Mouse (Mus musculus): ENCODE results near the gene Ubl7. TPM values are rescaled to one million over a fixed set of nuclear protein-coding genes. Genes with fewer than 3 reads are reported as not detected.

Ubl7 gene
- polyA plus RNA-seq, 1 experiment from 2014 or later, result 106 TPM

DNA sequence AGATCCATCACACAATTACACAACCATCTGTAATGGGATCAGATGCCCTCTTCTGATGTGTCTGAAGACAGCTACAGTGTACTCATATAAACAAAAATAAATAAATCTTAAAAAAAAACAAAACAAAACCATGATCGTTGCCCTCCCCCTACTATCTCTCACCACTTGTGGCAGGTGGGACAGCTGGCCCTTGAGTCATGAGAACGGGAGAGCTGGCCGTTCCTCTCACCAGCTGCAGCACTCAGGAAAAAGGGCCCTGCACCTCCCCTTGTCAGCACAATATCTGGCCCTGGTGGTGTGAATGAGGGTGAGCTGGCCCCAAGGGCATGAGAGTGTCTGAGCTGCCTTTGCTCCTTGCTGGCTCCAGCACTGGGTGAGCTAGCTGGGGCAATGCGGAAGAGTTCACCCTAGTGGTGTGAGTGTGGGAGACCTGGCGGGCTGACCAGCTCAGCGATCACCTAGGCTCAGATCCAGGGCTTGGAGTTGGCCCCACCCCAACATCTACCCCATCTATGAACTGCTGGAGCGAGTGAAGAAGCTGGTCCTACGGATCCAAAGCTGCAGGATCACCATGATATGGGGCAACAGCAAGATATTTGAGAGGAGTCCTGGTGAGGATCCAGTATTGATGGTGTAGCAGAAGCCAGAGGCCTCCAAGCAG, 7.1 kb upstream of the Ubl7 start:
- H3K27ac ChIP-seq (ENCODE audit: low read depth, low read length), result no peak overlapping the region
- ATAC-seq (ENCODE audit: low FRiP score, low TSS enrichment), result no peak
- WGBS, result 73% methylated on average over 8 of the region's 8 CpGs
- H3K9me3 ChIP-seq (ENCODE audit: control insufficient read depth, low read length), result no peaks in the 10 kb centered on the region
- no peaks in the 10 kb centered on the region for H3K36me3 ChIP-seq (ENCODE audit: control insufficient read depth, insufficient read depth, low read length)
- no peaks in the 10 kb centered on the region for H3K4me1 ChIP-seq (ENCODE audit: control insufficient read depth, insufficient read depth, low read length)
- no peak overlapping the region for H3K4me3 ChIP-seq (ENCODE audit: low read length)
- no peaks in the 10 kb centered on the region for H3K27me3 ChIP-seq (ENCODE audit: control insufficient read depth, insufficient read depth, low read length)
- no peak overlapping the region for H3K9ac ChIP-seq (ENCODE audit: low read depth, low read length)
- H3K4me2 ChIP-seq (replicated peaks; ENCODE audit: low read depth, low read length), result no peak overlapping the region

DNA sequence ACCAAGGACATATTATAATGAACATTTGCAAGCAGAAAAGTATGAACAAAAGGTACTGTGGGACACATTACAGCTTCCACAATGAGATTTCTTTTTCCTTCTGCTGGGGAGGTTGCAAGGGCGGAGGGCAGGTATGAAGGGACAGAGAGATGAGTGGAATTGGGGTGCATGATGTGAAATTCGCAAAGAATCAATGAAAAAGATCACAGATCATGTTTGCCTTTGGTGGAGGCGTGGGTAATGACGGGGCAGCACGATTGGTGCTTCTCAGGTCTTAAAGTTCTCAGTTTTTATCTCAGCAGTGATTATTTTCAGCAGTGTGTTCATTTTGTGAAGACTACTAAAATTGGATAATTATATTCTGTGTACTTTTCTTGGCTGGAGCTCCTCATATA, 6.5 kb upstream of the Ubl7 start:
- Histone ChIP-seq H3K4me3 (ENCODE audit: low read length) (no peak overlapping the region), H3K27me3 (ENCODE audit: control insufficient read depth, insufficient read depth, low read length) (no peaks in the 10 kb centered on the region), H3K9ac (ENCODE audit: low read depth, low read length) (no peak overlapping the region), H3K4me1 (ENCODE audit: control insufficient read depth, insufficient read depth, low read length) (no peaks in the 10 kb centered on the region), H3K27ac (ENCODE audit: low read depth, low read length) (no peak overlapping the region), H3K9me3 (ENCODE audit: control insufficient read depth, low read length) (no peaks in the 10 kb centered on the region), H3K4me2 (replicated peaks; ENCODE audit: low read depth, low read length) (no peak overlapping the region), H3K36me3 (ENCODE audit: control insufficient read depth, insufficient read depth, low read length) (no peaks in the 10 kb centered on the region)
- 85% methylated on average over 5 of the region's 5 CpGs for WGBS
- ATAC-seq (ENCODE audit: low FRiP score, low TSS enrichment), result no peak

GRCm38 (mm10) chr9:57907206-57907605, 3.6 kb upstream of the Ubl7 start:
- Histone ChIP-seq H3K4me2 (replicated peaks; ENCODE audit: low read depth, low read length) (no peak overlapping the region), H3K4me3 (ENCODE audit: low read length) (no peak overlapping the region), H3K36me3 (ENCODE audit: control insufficient read depth, insufficient read depth, low read length) (no peaks in the 10 kb centered on the region), H3K4me1 (ENCODE audit: control insufficient read depth, insufficient read depth, low read length) (no peaks in the 10 kb centered on the region; the same call in 1 of the 2 replicates), H3K9me3 (ENCODE audit: control insufficient read depth, low read length) (no peaks in the 10 kb centered on the region), H3K27ac (ENCODE audit: low read depth, low read length) (no peak overlapping the region), H3K9ac (ENCODE audit: low read depth, low read length) (no peak overlapping the region), H3K27me3 (ENCODE audit: control insufficient read depth, insufficient read depth, low read length) (no peaks in the 10 kb centered on the region)
- no peak for ATAC-seq (ENCODE audit: low FRiP score, low TSS enrichment)
- 79% methylated on average over 6 of the region's 6 CpGs for WGBS

DNA sequence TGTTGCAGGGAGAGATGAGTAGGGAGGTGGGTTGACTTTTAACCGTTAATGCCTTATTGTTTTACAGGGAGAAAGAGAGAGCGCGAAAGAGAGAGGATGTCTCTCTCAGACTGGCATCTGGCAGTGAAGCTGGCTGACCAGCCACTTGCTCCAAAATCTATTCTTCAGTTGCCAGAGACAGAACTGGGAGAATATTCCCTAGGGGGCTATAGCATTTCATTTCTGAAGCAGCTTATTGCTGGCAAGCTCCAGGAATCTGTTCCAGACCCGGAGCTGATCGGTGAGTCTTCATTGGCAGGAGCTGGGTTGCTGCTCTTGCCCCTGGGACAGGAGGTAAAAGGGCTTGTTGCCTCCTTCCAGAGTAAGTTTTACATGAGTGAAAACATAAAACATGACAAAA, 1.8 kb downstream of the Ubl7 start:
- WGBS, result 92% methylated on average over 5 of the region's 5 CpGs
- Histone ChIP-seq H3K36me3 (ENCODE audit: control insufficient read depth, insufficient read depth, low read length) (peaks cover 12% of the 10 kb centered on the region; the same call in 1 of the 2 replicates), H3K4me1 (ENCODE audit: control insufficient read depth, insufficient read depth, low read length) (no peaks in the 10 kb centered on the region; the same call in 1 of the 2 replicates), H3K4me3 (ENCODE audit: low read length) (no peak overlapping the region), H3K27me3 (ENCODE audit: control insufficient read depth, insufficient read depth, low read length) (no peaks in the 10 kb centered on the region), H3K27ac (ENCODE audit: low read depth, low read length) (no peak overlapping the region), H3K4me2 (replicated peaks; ENCODE audit: low read depth, low read length) (no peak overlapping the region), H3K9ac (ENCODE audit: low read depth, low read length) (no peak overlapping the region), H3K9me3 (ENCODE audit: control insufficient read depth, low read length) (no peaks in the 10 kb centered on the region)
- no peak for ATAC-seq (ENCODE audit: low FRiP score, low TSS enrichment)

DNA sequence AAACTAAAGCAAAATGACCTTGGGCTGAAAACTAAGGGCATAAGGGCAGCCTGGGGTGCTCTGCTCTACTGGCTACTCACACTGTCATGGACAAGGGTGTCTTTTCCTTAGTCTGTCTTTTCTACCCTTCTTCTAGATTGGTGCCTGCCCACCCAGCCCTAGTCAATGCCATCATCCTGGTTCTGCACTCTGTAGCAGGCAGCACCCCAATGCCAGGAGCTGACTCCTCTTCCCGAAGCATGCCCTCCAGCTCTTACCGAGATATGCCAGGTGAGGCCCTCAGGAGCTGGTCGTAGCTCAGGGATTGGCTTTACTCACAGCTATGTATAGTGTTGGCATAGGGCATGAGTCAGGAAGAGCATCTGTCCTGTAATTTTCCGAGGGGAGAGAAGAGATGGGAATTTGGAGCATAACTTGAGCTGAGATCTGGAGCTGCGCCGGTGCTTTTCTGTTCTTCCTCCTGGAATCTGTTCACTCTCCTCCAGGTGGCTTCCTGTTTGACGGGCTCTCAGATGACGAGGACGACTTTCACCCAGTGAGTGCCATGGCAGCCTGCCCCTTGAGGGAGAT, 10.8 kb downstream of the Ubl7 start:
- WGBS, result 91% methylated on average over 9 of the region's 9 CpGs
- Histone ChIP-seq H3K9ac (ENCODE audit: low read depth, low read length) (no peak overlapping the region), H3K4me1 (ENCODE audit: control insufficient read depth, insufficient read depth, low read length) (no peaks in the 10 kb centered on the region), H3K27ac (ENCODE audit: low read depth, low read length) (no peak overlapping the region), H3K4me2 (replicated peaks; ENCODE audit: low read depth, low read length) (no peak overlapping the region), H3K4me3 (ENCODE audit: low read length) (no peak overlapping the region), H3K9me3 (ENCODE audit: control insufficient read depth, low read length) (no peaks in the 10 kb centered on the region), H3K27me3 (ENCODE audit: control insufficient read depth, insufficient read depth, low read length) (no peaks in the 10 kb centered on the region), H3K36me3 (ENCODE audit: control insufficient read depth, insufficient read depth, low read length) (peaks cover 74% of the 10 kb centered on the region)
- no peak for ATAC-seq (ENCODE audit: low FRiP score, low TSS enrichment)

GRCm38 (mm10) chr9:57922381-57922780, 11.6 kb downstream of the Ubl7 start:
- H3K27ac ChIP-seq (ENCODE audit: low read depth, low read length), result no peak overlapping the region
- no peak overlapping the region for H3K9ac ChIP-seq (ENCODE audit: low read depth, low read length)
- no peaks in the 10 kb centered on the region for H3K4me1 ChIP-seq (ENCODE audit: control insufficient read depth, insufficient read depth, low read length)
- H3K36me3 ChIP-seq (ENCODE audit: control insufficient read depth, insufficient read depth, low read length), result peaks cover 76% of the 10 kb centered on the region
- H3K4me3 ChIP-seq (ENCODE audit: low read length), result no peak overlapping the region
- H3K27me3 ChIP-seq (ENCODE audit: control insufficient read depth, insufficient read depth, low read length), result no peaks in the 10 kb centered on the region
- ATAC-seq (ENCODE audit: low FRiP score, low TSS enrichment), result no peak
- no peaks in the 10 kb centered on the region for H3K9me3 ChIP-seq (ENCODE audit: control insufficient read depth, low read length)
- WGBS, result 94% methylated on average over 5 of the region's 5 CpGs
- H3K4me2 ChIP-seq (replicated peaks; ENCODE audit: low read depth, low read length), result no peak overlapping the region

DNA sequence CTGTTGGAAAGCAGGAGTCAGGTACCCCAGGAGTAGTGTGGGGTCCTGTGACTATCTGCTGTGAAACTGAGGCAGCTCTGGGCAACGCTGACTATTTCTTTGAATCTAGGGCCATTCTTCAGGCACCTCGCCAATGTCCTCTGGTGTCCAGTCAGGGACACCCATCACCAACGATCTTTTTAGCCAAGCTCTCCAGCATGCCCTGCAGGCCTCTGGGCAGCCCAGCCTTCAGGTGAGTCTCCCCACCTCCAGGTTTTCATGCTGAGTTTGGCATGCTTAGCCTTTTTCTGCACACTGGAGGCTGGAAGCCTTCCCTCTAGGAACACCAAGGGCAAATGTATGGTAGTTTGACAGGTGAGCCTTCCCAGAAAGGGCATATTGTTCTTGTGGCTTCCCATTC, 12.3 kb downstream of the Ubl7 start:
- Histone ChIP-seq H3K4me1 (ENCODE audit: control insufficient read depth, insufficient read depth, low read length) (no peaks in the 10 kb centered on the region), H3K9me3 (ENCODE audit: control insufficient read depth, low read length) (no peaks in the 10 kb centered on the region), H3K4me2 (replicated peaks; ENCODE audit: low read depth, low read length) (no peak overlapping the region), H3K27ac (ENCODE audit: low read depth, low read length) (no peak overlapping the region), H3K9ac (ENCODE audit: low read depth, low read length) (no peak overlapping the region), H3K36me3 (ENCODE audit: control insufficient read depth, insufficient read depth, low read length) (peaks cover 77% of the 10 kb centered on the region), H3K27me3 (ENCODE audit: control insufficient read depth, insufficient read depth, low read length) (no peaks in the 10 kb centered on the region), H3K4me3 (ENCODE audit: low read length) (no peak overlapping the region)
- WGBS, result 91% methylated on average over 3 of the region's 3 CpGs
- ATAC-seq (ENCODE audit: low FRiP score, low TSS enrichment), result no peak

DNA sequence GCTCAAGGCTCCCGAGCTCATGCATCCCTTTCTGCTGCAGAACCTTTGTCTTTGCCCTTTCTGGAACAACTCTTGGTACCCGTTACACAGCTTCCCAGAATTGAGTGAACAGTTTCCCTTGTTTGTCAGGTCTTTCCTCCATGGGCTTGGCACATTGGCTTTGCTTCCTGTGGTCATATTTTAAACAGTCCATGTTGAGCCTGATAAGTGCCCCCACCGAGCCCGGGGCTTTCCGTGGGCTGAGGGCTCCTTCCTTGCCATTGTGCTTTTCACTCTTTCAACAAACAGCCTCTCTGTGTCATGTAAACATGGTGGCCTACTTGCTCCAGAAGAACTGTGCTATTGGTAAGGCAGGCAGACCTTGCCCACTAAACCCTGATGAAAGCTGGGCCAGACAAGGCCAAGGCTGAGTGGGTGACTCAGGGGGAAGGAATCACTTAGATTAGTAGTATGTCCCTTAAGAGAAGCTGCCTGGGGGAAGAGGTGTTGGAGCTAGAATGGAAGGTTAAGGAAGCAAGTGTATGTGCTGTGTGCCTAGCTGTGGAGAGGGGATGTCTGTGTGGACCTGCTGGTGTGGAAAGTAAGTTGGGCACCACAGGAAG, 20.5 kb downstream of the Ubl7 start:
- peaks cover 25% of the 10 kb centered on the region for H3K36me3 ChIP-seq (ENCODE audit: control insufficient read depth, insufficient read depth, low read length)
- H3K4me2 ChIP-seq (replicated peaks; ENCODE audit: low read depth, low read length), result no peak overlapping the region
- no peak for ATAC-seq (ENCODE audit: low FRiP score, low TSS enrichment)
- WGBS, result 83% methylated on average over 5 of the region's 5 CpGs
- no peak overlapping the region for H3K4me3 ChIP-seq (ENCODE audit: low read length)
- no peaks in the 10 kb centered on the region for H3K4me1 ChIP-seq (ENCODE audit: control insufficient read depth, insufficient read depth, low read length)
- H3K27me3 ChIP-seq (ENCODE audit: control insufficient read depth, insufficient read depth, low read length), result no peaks in the 10 kb centered on the region
- H3K9ac ChIP-seq (ENCODE audit: low read depth, low read length), result no peak overlapping the region
- no peaks in the 10 kb centered on the region for H3K9me3 ChIP-seq (ENCODE audit: control insufficient read depth, low read length)
- no peak overlapping the region for H3K27ac ChIP-seq (ENCODE audit: low read depth, low read length)

DNA sequence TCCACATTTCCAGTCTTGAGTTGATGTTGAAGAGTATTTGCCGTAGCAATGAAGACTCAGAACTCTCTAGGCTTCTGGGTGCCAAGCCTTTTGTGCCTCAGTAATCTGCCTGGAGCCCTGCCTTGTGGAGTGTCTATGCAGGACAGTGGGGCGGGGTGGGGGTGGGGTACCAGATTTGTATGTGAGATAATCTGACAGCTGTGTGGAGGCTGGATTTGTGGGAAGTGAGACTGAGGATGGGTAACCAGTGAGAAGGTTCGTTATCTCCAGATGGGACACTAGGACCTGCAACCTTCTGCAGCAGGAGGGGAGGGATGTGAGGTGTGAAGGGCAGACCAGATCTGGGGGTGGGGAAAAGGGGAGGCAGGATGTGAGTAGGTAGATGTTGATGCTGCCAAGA, 21.5 kb downstream of the Ubl7 start:
- Histone ChIP-seq H3K4me2 (replicated peaks; ENCODE audit: low read depth, low read length) (no peak overlapping the region), H3K27me3 (ENCODE audit: control insufficient read depth, insufficient read depth, low read length) (no peaks in the 10 kb centered on the region; the same call in 1 of the 2 replicates), H3K36me3 (ENCODE audit: control insufficient read depth, insufficient read depth, low read length) (peaks cover 19% of the 10 kb centered on the region), H3K27ac (ENCODE audit: low read depth, low read length) (no peak overlapping the region), H3K9me3 (ENCODE audit: control insufficient read depth, low read length) (no peaks in the 10 kb centered on the region), H3K9ac (ENCODE audit: low read depth, low read length) (no peak overlapping the region), H3K4me1 (ENCODE audit: control insufficient read depth, insufficient read depth, low read length) (no peaks in the 10 kb centered on the region), H3K4me3 (ENCODE audit: low read length) (no peak overlapping the region)
- WGBS, result 77% methylated on average over 3 of the region's 3 CpGs
- ATAC-seq (ENCODE audit: low FRiP score, low TSS enrichment), result no peak

Measured in kidney, embryonic 14.5 days (tissue).